Mouse (Mus musculus) ES-Bruce4 (cell line): ENCODE data around the gene Ppp4r4. TPM values are rescaled to one million over a fixed set of nuclear protein-coding genes. Genes with fewer than 3 reads are reported as not detected.

Experiments used
- H3K27ac ChIP-seq: 2 replicates; pipeline ENCODE4 v1.5.1; 2012; ENCODE audit warnings: low read length, inconsistent platforms; ENCODE audit not compliant: insufficient read depth
- H3K27me3 ChIP-seq: 2 replicates; pipeline ENCODE4 v1.6.1; 2012; ENCODE audit warnings: mild to moderate bottlenecking, low read length, inconsistent platforms; ENCODE audit not compliant: control insufficient read depth, poor library complexity, insufficient read depth, severe bottlenecking
- H3K36me3 ChIP-seq: 2 replicates; pipeline ENCODE4 v1.6.1; 2012; ENCODE audit warnings: inconsistent platforms, mild to moderate bottlenecking, low read length, moderate library complexity; ENCODE audit not compliant: control insufficient read depth, poor library complexity, insufficient read depth, severe bottlenecking
- H3K4me1 ChIP-seq: one replicate; pipeline ENCODE4 v1.8.1; 2011; ENCODE audit warnings: low read length; ENCODE audit not compliant: control insufficient read depth, insufficient read depth
- H3K4me3 ChIP-seq: 2 replicates; pipeline ENCODE4 v1.5.1; 2011; ENCODE audit warnings: low read depth, mild to moderate bottlenecking, low read length
- H3K9ac ChIP-seq: 2 replicates; pipeline ENCODE4 v1.6.1; 2012; ENCODE audit warnings: low read depth, mild to moderate bottlenecking, inconsistent platforms; ENCODE audit not compliant: poor library complexity, severe bottlenecking
- H3K9me3 ChIP-seq: replicated peaks from 2 replicates; pipeline ENCODE4 v1.6.1; 2012; ENCODE audit warnings: mild to moderate bottlenecking, low read length, inconsistent platforms; ENCODE audit not compliant: control insufficient read depth, poor library complexity, insufficient read depth, severe bottlenecking
- CTCF ChIP-seq: IDR thresholded peaks from one replicate; pipeline ENCODE4 v1.8.1; 2011; ENCODE audit warnings: low read depth, low read length
- EP300 ChIP-seq: IDR thresholded peaks from 2 replicates; pipeline ENCODE4 v1.6.1; 2011; ENCODE audit warnings: low read depth, low read length; ENCODE audit not compliant: insufficient read depth
- POLR2A ChIP-seq: IDR thresholded peaks from one replicate; pipeline ENCODE4 v1.8.1; 2011; ENCODE audit warnings: low read length; ENCODE audit not compliant: insufficient read depth
- polyA plus RNA-seq: library from polyadenylated mRNA; stranded (reverse); fragments of >200 nt; gene quantifications from 2 replicates; pipeline ENCODE4 v1.2.4, GENCODE M21; 2011; ENCODE audit warnings: low read depth; ENCODE audit not compliant: missing spikeins, insufficient read depth, insufficient read length

Ppp4r4 gene
- polyA plus RNA-seq, 1 experiment = 25.7 TPM

- no peaks in the 10 kb centered on the region for H3K36me3 ChIP-seq
- no peak overlapping the region for H3K4me3 ChIP-seq
- TF ChIP-seq CTCF = no peak
- no peak for TF ChIP-seq EP300
- no peak for TF ChIP-seq POLR2A
- H3K9ac ChIP-seq = no peak overlapping the region
- H3K27me3 ChIP-seq = no peaks in the 10 kb centered on the region
- no peaks in the 10 kb centered on the region for H3K4me1 ChIP-seq
- no peak overlapping the region for H3K27ac ChIP-seq
- H3K9me3 ChIP-seq = no peaks in the 10 kb centered on the region
Measured at GRCm38 (mm10) chr12:103615734-103616133, 83.7 kb downstream of the Ppp4r4 start.

- Histone ChIP-seq H3K27me3 (no peaks in the 10 kb centered on the region), H3K4me1 (no peaks in the 10 kb centered on the region), H3K27ac (no peak overlapping the region), H3K4me3 (no peak overlapping the region), H3K36me3 (no peaks in the 10 kb centered on the region), H3K9ac (no peak overlapping the region), H3K9me3 (no peaks in the 10 kb centered on the region)
- TF ChIP-seq EP300 = no peak
- no peak for TF ChIP-seq CTCF
Measured at GRCm38 (mm10) chr12:103616860-103617261, 84.8 kb downstream of the Ppp4r4 start.

GRCm38 (mm10) chr12:103631203-103631612 is 99.1 kb downstream of the Ppp4r4 start, which contains the start of gene Serpina10:
Gene Serpina10 (minus strand): TSS chr12:103631444.
- no peaks in the 10 kb centered on the region for H3K4me1 ChIP-seq
- H3K9me3 ChIP-seq = no peaks in the 10 kb centered on the region
- H3K36me3 ChIP-seq = no peaks in the 10 kb centered on the region
- H3K4me3 ChIP-seq = no peak within 1 kb of the TSS
- TF ChIP-seq EP300 (no peak), CTCF (no peak), POLR2A (no peak)
- H3K27me3 ChIP-seq = no peaks in the 10 kb centered on the region
- no peak within 1 kb of the TSS for H3K27ac ChIP-seq
- no peak within 1 kb of the TSS for H3K9ac ChIP-seq

- TF ChIP-seq POLR2A (no peak), CTCF (no peak), EP300 (no peak)
- no peak overlapping the region for H3K27ac ChIP-seq
Measured at GRCm38 (mm10) chr12:103634430-103634829, 102.3 kb downstream of the Ppp4r4 start.

GRCm38 (mm10) chr12:103635846-103636245 is 103.8 kb downstream of the Ppp4r4 start:
- H3K9me3 ChIP-seq = no peaks in the 10 kb centered on the region
- H3K27ac ChIP-seq = no peak overlapping the region
- TF ChIP-seq CTCF = no peak
- no peak for TF ChIP-seq EP300
- TF ChIP-seq POLR2A = no peak
- no peaks in the 10 kb centered on the region for H3K4me1 ChIP-seq
- H3K4me3 ChIP-seq = no peak overlapping the region
- no peak overlapping the region for H3K9ac ChIP-seq
- H3K27me3 ChIP-seq = no peaks in the 10 kb centered on the region
- H3K36me3 ChIP-seq = no peaks in the 10 kb centered on the region

More at GRCm38 (mm10) chr12:103634430-103634829, 102.3 kb downstream of the Ppp4r4 start:
- Histone ChIP-seq H3K27me3 (no peaks in the 10 kb centered on the region), H3K9ac (no peak overlapping the region), H3K9me3 (no peaks in the 10 kb centered on the region), H3K4me1 (no peaks in the 10 kb centered on the region), H3K36me3 (no peaks in the 10 kb centered on the region), H3K4me3 (no peak overlapping the region)

- Histone ChIP-seq H3K4me3 (no peak overlapping the region), H3K27me3 (no peaks in the 10 kb centered on the region; the same call in 1 of the 2 replicates), H3K4me1 (no peaks in the 10 kb centered on the region), H3K27ac (no peak overlapping the region), H3K9me3 (no peaks in the 10 kb centered on the region), H3K36me3 (no peaks in the 10 kb centered on the region), H3K9ac (no peak overlapping the region)
- TF ChIP-seq CTCF (peak; percentile 70), POLR2A (no peak)
Measured at GRCm38 (mm10) chr12:103643336-103643735, 111.3 kb downstream of the Ppp4r4 start.
